Mouse (Mus musculus): ENCODE data around the gene Strn3. TPM values are rescaled to one million over a fixed set of nuclear protein-coding genes. Genes with fewer than 3 reads are reported as not detected.

Strn3 gene
- polyA plus RNA-seq, 1 experiment, result 31.3 TPM

GRCm38 (mm10) chr12:51690893-51691844 is 528 bp downstream of the Strn3 start, which contains the start of gene Ap4s1:
TSS of gene Ap4s1 (plus strand) at chr12:51691033.
- Histone ChIP-seq H3ac (ENCODE audit: control insufficient read depth, insufficient read length) (peak within 1 kb of the TSS; percentile 96), H3K36me3 (ENCODE audit: control insufficient read depth, insufficient read depth) (no peaks in the 10 kb centered on the region), H3K27me3 (ENCODE audit: control insufficient read depth, insufficient read depth, insufficient read length) (no peaks in the 10 kb centered on the region), H3K4me2 (ENCODE audit: low read depth) (peak within 1 kb of the TSS; percentile 78), H3K79me2 (ENCODE audit: control insufficient read depth, insufficient read depth) (peaks cover 58% of the 10 kb centered on the region), H3K4me3 (peak within 1 kb of the TSS; percentile 52)
- peak in 1 of 3 experiments; percentile 59 for TF ChIP-seq MYOD1 (IDR thresholded peaks at IDR 0.05; ENCODE audit: control insufficient read depth in 1 of 3, insufficient read length in 2 of 3, low read depth in 2 of 3)
- TF ChIP-seq POLR2AphosphoS2 (IDR thresholded peaks at IDR 0.05; ENCODE audit: insufficient read length, low read depth), result peak; percentile 68
- peak; percentile 24 for TF ChIP-seq TCF3 (IDR thresholded peaks at IDR 0.05; ENCODE audit: insufficient read length, low read depth)
- peak; percentile 65 for TF ChIP-seq POLR2A (IDR thresholded peaks at IDR 0.05; ENCODE audit: insufficient read length, low read depth)
- no peak for TF ChIP-seq TCF12 (IDR thresholded peaks at IDR 0.05; ENCODE audit: insufficient read depth, poor library complexity, severe bottlenecking)
- no peak for TF ChIP-seq REST (IDR thresholded peaks at IDR 0.05; ENCODE audit: insufficient read depth, insufficient read length)
- peak in 2 of 3 experiments; percentile 47 to 82 for TF ChIP-seq MYOG (IDR thresholded peaks at IDR 0.05; ENCODE audit: control insufficient read depth in 1 of 3, insufficient read depth in 1 of 3, insufficient read length in 2 of 3, low read depth in 2 of 3)

GRCm38 (mm10) chr12:51688546-51688945 is 3.2 kb downstream of the Strn3 start:
- H3K4me3 ChIP-seq, result no peak overlapping the region
- TF ChIP-seq E2F4 (IDR thresholded peaks at IDR 0.05; ENCODE audit: insufficient read depth), result no peak
- no peak for TF ChIP-seq POLR2AphosphoS2 (IDR thresholded peaks at IDR 0.05; ENCODE audit: insufficient read length, low read depth)
- no peak for TF ChIP-seq SRF (IDR thresholded peaks at IDR 0.05; ENCODE audit: control insufficient read depth, insufficient read length, low read depth)
- no peak for TF ChIP-seq REST (IDR thresholded peaks at IDR 0.05; ENCODE audit: insufficient read depth, insufficient read length)
- no peak for TF ChIP-seq TCF12 (IDR thresholded peaks at IDR 0.05; ENCODE audit: insufficient read depth, poor library complexity, severe bottlenecking)
- no peak for TF ChIP-seq CEBPB (IDR thresholded peaks at IDR 0.05; ENCODE audit: insufficient read depth, poor library complexity, severe bottlenecking)
- H3K27me3 ChIP-seq (ENCODE audit: control insufficient read depth, insufficient read depth, insufficient read length), result no peaks in the 10 kb centered on the region
- H3K4me2 ChIP-seq (ENCODE audit: low read depth), result peak overlapping the region; percentile 78
- H3K36me3 ChIP-seq (ENCODE audit: control insufficient read depth, insufficient read depth), result no peaks in the 10 kb centered on the region
- no peak overlapping the region for H3ac ChIP-seq (ENCODE audit: control insufficient read depth, insufficient read length)
- peaks cover 81% of the 10 kb centered on the region for H3K79me2 ChIP-seq (ENCODE audit: control insufficient read depth, insufficient read depth)

- Histone ChIP-seq H3K36me3 (ENCODE audit: control insufficient read depth, insufficient read depth) (no peaks in the 10 kb centered on the region), H3K79me2 (ENCODE audit: control insufficient read depth, insufficient read depth) (peaks cover 100% of the 10 kb centered on the region), H3K4me3 (no peak overlapping the region), H3K27me3 (ENCODE audit: control insufficient read depth, insufficient read depth, insufficient read length) (no peaks in the 10 kb centered on the region), H3K4me2 (ENCODE audit: low read depth) (no peak overlapping the region), H3ac (ENCODE audit: control insufficient read depth, insufficient read length) (no peak overlapping the region)
- TF ChIP-seq MYOD1 (IDR thresholded peaks at IDR 0.05; ENCODE audit: control insufficient read depth in 1 of 3, insufficient read length in 2 of 3, low read depth in 2 of 3), result no peak
- TF ChIP-seq POLR2AphosphoS2 (IDR thresholded peaks at IDR 0.05; ENCODE audit: insufficient read length, low read depth), result no peak
- TF ChIP-seq POLR2A (IDR thresholded peaks at IDR 0.05; ENCODE audit: insufficient read length, low read depth), result no peak
- no peak for TF ChIP-seq MAX (IDR thresholded peaks at IDR 0.05; ENCODE audit: low read depth)
- TF ChIP-seq USF1 (IDR thresholded peaks at IDR 0.05; ENCODE audit: low read depth), result no peak
- TF ChIP-seq SRF (IDR thresholded peaks at IDR 0.05; ENCODE audit: control insufficient read depth, insufficient read length, low read depth), result no peak
- no peak for TF ChIP-seq TCF12 (IDR thresholded peaks at IDR 0.05; ENCODE audit: insufficient read depth, poor library complexity, severe bottlenecking)
Observed at GRCm38 (mm10) chr12:51678844-51679243, 12.9 kb downstream of the Strn3 start.

GRCm38 (mm10) chr12:51676442-51676841 is 15.3 kb downstream of the Strn3 start:
- Histone ChIP-seq H3ac (ENCODE audit: control insufficient read depth, insufficient read length) (no peak overlapping the region), H3K27me3 (ENCODE audit: control insufficient read depth, insufficient read depth, insufficient read length) (no peaks in the 10 kb centered on the region), H3K36me3 (ENCODE audit: control insufficient read depth, insufficient read depth) (no peaks in the 10 kb centered on the region), H3K79me2 (ENCODE audit: control insufficient read depth, insufficient read depth) (peaks cover 100% of the 10 kb centered on the region), H3K4me2 (ENCODE audit: low read depth) (peak overlapping the region; percentile 24), H3K4me3 (no peak overlapping the region)
- no peak for TF ChIP-seq TCF12 (IDR thresholded peaks at IDR 0.05; ENCODE audit: insufficient read depth, poor library complexity, severe bottlenecking)
- no peak for TF ChIP-seq MYOD1 (IDR thresholded peaks at IDR 0.05; ENCODE audit: control insufficient read depth in 1 of 3, insufficient read length in 2 of 3, low read depth in 2 of 3)
- no peak for TF ChIP-seq SRF (IDR thresholded peaks at IDR 0.05; ENCODE audit: control insufficient read depth, insufficient read length, low read depth)
- no peak for TF ChIP-seq MAX (IDR thresholded peaks at IDR 0.05; ENCODE audit: low read depth)
- TF ChIP-seq POLR2A (IDR thresholded peaks at IDR 0.05; ENCODE audit: insufficient read length, low read depth), result no peak
- no peak for TF ChIP-seq USF1 (IDR thresholded peaks at IDR 0.05; ENCODE audit: low read depth)
- no peak for TF ChIP-seq POLR2AphosphoS2 (IDR thresholded peaks at IDR 0.05; ENCODE audit: insufficient read length, low read depth)
- no peak for TF ChIP-seq TCF3 (IDR thresholded peaks at IDR 0.05; ENCODE audit: insufficient read length, low read depth)
- TF ChIP-seq E2F4 (IDR thresholded peaks at IDR 0.05; ENCODE audit: insufficient read depth), result no peak
- no peak for TF ChIP-seq CEBPB (IDR thresholded peaks at IDR 0.05; ENCODE audit: insufficient read depth, poor library complexity, severe bottlenecking)
- TF ChIP-seq REST (IDR thresholded peaks at IDR 0.05; ENCODE audit: insufficient read depth, insufficient read length), result no peak
- TF ChIP-seq MYOG (IDR thresholded peaks at IDR 0.05; ENCODE audit: control insufficient read depth in 1 of 3, insufficient read depth in 1 of 3, insufficient read length in 2 of 3, low read depth in 2 of 3), result no peak

Measured in myocyte (in vitro differentiated cells).